Mouse (Mus musculus): ENCODE results near the gene Esr2. TPM values are rescaled to one million over a fixed set of nuclear protein-coding genes. Genes with fewer than 3 reads are reported as not detected.
"Not testable (repeated sequence)": the region's sequence is repeated elsewhere in the genome, so short reads cannot be mapped to it uniquely, and the experiment has no call there.

Esr2 gene
- polyA plus RNA-seq, 1 experiment = 0.02 TPM

- DNase-seq (ENCODE audit: low read depth, low spot score) = no peak
- 27% methylated on average over 16 of the region's 16 CpGs for WGBS
These were observed 932 bp upstream of the Esr2 start for GRCm38 (mm10) chr12:76177864-76178518.

GRCm38 (mm10) chr12:76165641-76166040 lies 11.4 kb downstream of the Esr2 start:
- no peak for DNase-seq (ENCODE audit: low read depth, low spot score)
- WGBS = 60% methylated on average over 5 of the region's 5 CpGs

- 42% methylated on average over 30 of the region's 30 CpGs for WGBS
- not testable (repeated sequence) for DNase-seq (ENCODE audit: low read depth, low spot score)
These were observed 24.7 kb downstream of the Esr2 start for GRCm38 (mm10) chr12:76152389-76152788.

- 65% methylated on average over 6 of the region's 6 CpGs for WGBS
- DNase-seq (ENCODE audit: low read depth, low spot score) = no peak
These were observed 40.4 kb downstream of the Esr2 start for GRCm38 (mm10) chr12:76136701-76137100.

GRCm38 (mm10) chr12:76133081-76133480 lies 44.0 kb downstream of the Esr2 start:
- WGBS = 86% methylated on average over 9 of the region's 9 CpGs
- DNase-seq (ENCODE audit: low read depth, low spot score) = not testable (repeated sequence)

- WGBS = 60% methylated on average over 4 of the region's 4 CpGs
These were observed 44.5 kb downstream of the Esr2 start for GRCm38 (mm10) chr12:76132591-76132990.

GRCm38 (mm10) chr12:76130891-76131290 lies 46.2 kb downstream of the Esr2 start:
- 25% methylated on average over 6 of the region's 6 CpGs for WGBS
- DNase-seq (ENCODE audit: low read depth, low spot score) = peak; percentile 56

More at GRCm38 (mm10) chr12:76132591-76132990, 44.5 kb downstream of the Esr2 start:
- no peak for DNase-seq (ENCODE audit: low read depth, low spot score)

- no peak for DNase-seq (ENCODE audit: low read depth, low spot score)
- WGBS = 53% methylated on average over 4 of the region's 4 CpGs
These were observed 46.8 kb downstream of the Esr2 start for GRCm38 (mm10) chr12:76130281-76130680.

GRCm38 (mm10) chr12:76128831-76129230 lies 48.2 kb downstream of the Esr2 start:
- no peak for DNase-seq (ENCODE audit: low read depth, low spot score)

GRCm38 (mm10) chr12:76128306-76128705 lies 48.8 kb downstream of the Esr2 start:
- 56% methylated on average over 3 of the region's 3 CpGs for WGBS
- DNase-seq (ENCODE audit: low read depth, low spot score) = no peak

More at GRCm38 (mm10) chr12:76128831-76129230, 48.2 kb downstream of the Esr2 start:
- WGBS = 79% methylated on average over 10 of the region's 10 CpGs

- WGBS = 89% methylated on average over 6 of the region's 6 CpGs
- DNase-seq (ENCODE audit: low read depth, low spot score) = no peak
These were observed 53.8 kb downstream of the Esr2 start for GRCm38 (mm10) chr12:76123223-76123622.

GRCm38 (mm10) chr12:76117632-76118153 lies 59.4 kb downstream of the Esr2 start:
- DNase-seq (ENCODE audit: low read depth, low spot score) = no peak
- 76% methylated on average over 4 of the region's 4 CpGs for WGBS

- 60% methylated on average over 4 of the region's 4 CpGs for WGBS
- DNase-seq (ENCODE audit: low read depth, low spot score) = no peak
These were observed 60.5 kb downstream of the Esr2 start for GRCm38 (mm10) chr12:76116577-76116976.

GRCm38 (mm10) chr12:76111046-76111445 lies 66.0 kb downstream of the Esr2 start:
- 76% methylated on average over 3 of the region's 3 CpGs for WGBS
- DNase-seq (ENCODE audit: low read depth, low spot score) = no peak

GRCm38 (mm10) chr12:76109646-76110405 lies 67.2 kb downstream of the Esr2 start:
- 93% methylated on average over 15 of the region's 15 CpGs for whole genome bisulfite sequencing

GRCm38 (mm10) chr12:76104596-76105351 lies 72.3 kb downstream of the Esr2 start:
- no peak for DNase-seq (ENCODE audit: low read depth, low spot score)
- 87% methylated on average over 20 of the region's 20 CpGs for WGBS

More at GRCm38 (mm10) chr12:76109646-76110405, 67.2 kb downstream of the Esr2 start:
- DNase-seq (ENCODE audit: low read depth, low spot score) = no peak

- no peak for DNase-seq (ENCODE audit: low read depth, low spot score)
- WGBS = 84% methylated on average over 12 of the region's 12 CpGs
These were observed 74.4 kb downstream of the Esr2 start for GRCm38 (mm10) chr12:76102621-76103020.

- DNase-seq (ENCODE audit: low read depth, low spot score) = no peak
- WGBS = 83% methylated on average over 30 of the region's 30 CpGs
These were observed 81.7 kb downstream of the Esr2 start for GRCm38 (mm10) chr12:76095117-76096035.
